Mouse (Mus musculus): ENCODE measurements around the gene Praf2. TPM values are rescaled to one million over a fixed set of nuclear protein-coding genes. Genes with fewer than 3 reads are reported as not detected.
A peak's percentile ranks its signal among the peaks of the same experiment; 100 is the strongest.
"Not testable (repeated sequence)": the region's sequence is repeated elsewhere in the genome, so short reads cannot be mapped to it uniquely, and the experiment has no call there.

Praf2 gene
- polyA plus RNA-seq, 1 experiment from 2014 or later, result 2.1 TPM

DNA sequence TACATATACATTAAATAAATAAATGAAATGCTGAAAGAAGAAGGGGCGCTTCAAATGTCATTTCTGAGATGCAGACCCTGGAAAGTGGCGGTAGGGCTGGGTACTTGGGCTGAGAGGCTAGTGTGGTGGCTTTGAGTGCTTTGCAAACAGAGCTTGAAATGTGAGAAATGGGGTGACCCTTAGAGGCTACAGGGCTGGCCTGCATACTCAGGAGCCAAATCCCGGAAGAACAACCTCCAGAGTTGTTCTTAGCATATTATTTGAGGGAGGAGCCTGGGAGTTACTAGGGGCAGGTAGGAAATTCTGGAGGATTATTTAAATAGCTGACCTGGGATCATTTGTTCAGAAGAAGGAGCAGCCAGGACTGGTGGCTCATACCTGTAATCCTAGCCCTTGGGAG is 37.8 kb upstream of the Praf2 start:
- H3K4me2 ChIP-seq (ENCODE audit: low read depth, low read length), result no peak overlapping the region
- WGBS (ENCODE audit: insufficient replicate concordance), result 59% methylated on average over 3 of the region's 3 CpGs

DNA sequence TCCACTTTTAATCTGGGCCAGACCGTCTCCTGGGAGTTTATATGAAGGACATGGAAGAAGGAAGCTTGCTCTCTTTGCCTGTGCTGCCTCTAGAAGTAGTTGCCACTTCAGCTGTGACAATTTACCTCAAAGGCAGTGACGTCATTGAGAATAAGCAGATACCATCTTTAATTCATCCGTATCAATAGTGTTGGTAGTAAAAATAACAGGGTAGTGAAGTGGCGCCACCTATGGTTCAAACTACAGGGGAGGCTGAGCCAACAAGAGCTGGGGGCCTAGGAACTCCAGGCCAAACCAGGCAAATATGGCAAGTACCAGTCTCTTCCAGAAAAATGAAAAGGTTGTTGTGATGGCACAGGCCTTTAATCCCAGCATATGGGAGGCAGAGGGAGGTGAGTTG is 35.4 kb upstream of the Praf2 start:
- Histone ChIP-seq H3K9ac (replicated peaks) (no peak overlapping the region), H3K9me3 (ENCODE audit: low read length) (no peaks in the 10 kb centered on the region), H3K36me3 (replicated peaks; ENCODE audit: insufficient read depth, low read length) (no peaks in the 10 kb centered on the region), H3K4me3 (ENCODE audit: low read depth, low read length) (no peak overlapping the region), H3K27ac (ENCODE audit: low read depth) (no peak overlapping the region), H3K4me2 (ENCODE audit: low read depth, low read length) (no peak overlapping the region), H3K4me1 (ENCODE audit: insufficient read depth) (0 out of 2 replicates have a peak, but pooled peaks cover 4% of the 10 kb centered on the region), H3K27me3 (ENCODE audit: insufficient read depth, low read length) (no peaks in the 10 kb centered on the region)
- ATAC-seq (no peak), DNase-seq (peak; percentile 43)
- no peak for TF ChIP-seq EP300 (IDR thresholded peaks at IDR 0.05; ENCODE audit: low read depth)
- TF ChIP-seq CTCF (IDR thresholded peaks at IDR 0.05; ENCODE audit: low read depth), result peak; percentile 65
- WGBS (ENCODE audit: insufficient replicate concordance), result 37% methylated on average over 4 of the region's 4 CpGs

More for the DNA sequence above, 37.8 kb upstream of the Praf2 start:
- ATAC-seq (no peak), DNase-seq (no peak)
- no peak overlapping the region for H3K4me3 ChIP-seq (ENCODE audit: low read depth, low read length)
- H3K4me1 ChIP-seq (ENCODE audit: insufficient read depth), result no peaks in the 10 kb centered on the region
- H3K36me3 ChIP-seq (replicated peaks; ENCODE audit: insufficient read depth, low read length), result no peaks in the 10 kb centered on the region
- no peak overlapping the region for H3K9ac ChIP-seq (replicated peaks)
- no peaks in the 10 kb centered on the region for H3K9me3 ChIP-seq (ENCODE audit: low read length)
- H3K27ac ChIP-seq (ENCODE audit: low read depth), result no peak overlapping the region
- no peak for TF ChIP-seq EP300 (IDR thresholded peaks at IDR 0.05; ENCODE audit: low read depth)
- TF ChIP-seq CTCF (IDR thresholded peaks at IDR 0.05; ENCODE audit: low read depth), result no peak
- no peaks in the 10 kb centered on the region for H3K27me3 ChIP-seq (ENCODE audit: insufficient read depth, low read length)

GRCm38 (mm10) chrX:7696520-7696919 is 31.7 kb upstream of the Praf2 start:
- peak overlapping the region; percentile 69; the same call in 1 of the 2 replicates for H3K4me3 ChIP-seq (ENCODE audit: low read depth, low read length)
- peak; percentile 24 for ATAC-seq
- TF ChIP-seq CTCF (IDR thresholded peaks at IDR 0.05; ENCODE audit: low read depth), result no peak
- no peak for TF ChIP-seq EP300 (IDR thresholded peaks at IDR 0.05; ENCODE audit: low read depth)

DNA sequence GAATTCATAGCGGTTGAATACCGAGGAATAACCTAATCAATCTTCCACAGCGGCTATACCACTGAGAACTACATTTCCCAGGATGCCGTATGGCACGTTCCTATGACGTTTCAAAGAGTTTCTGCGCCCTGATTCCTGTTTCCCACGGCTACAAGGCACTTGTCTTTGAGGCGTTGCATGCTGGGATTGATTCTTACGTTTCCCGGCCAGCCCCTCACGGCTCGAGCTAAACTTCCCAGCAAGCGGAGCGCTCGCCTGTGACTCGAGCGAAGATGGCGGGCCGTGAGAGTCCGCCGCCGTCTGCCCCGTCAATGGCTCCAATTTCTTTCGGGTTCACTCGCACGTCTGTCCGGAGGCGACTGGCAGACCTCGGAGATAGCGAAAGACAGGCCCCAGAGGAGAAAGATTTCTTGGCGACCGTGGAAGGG is 31.3 kb upstream of the Praf2 start, which contains the start of gene Gpkow:
Gene Gpkow (plus strand): TSS at position 178 of the 428 bp plus-strand sequence.
- peak; percentile 97 for ATAC-seq
- Histone ChIP-seq H3K27me3 (ENCODE audit: insufficient read depth, low read length) (no peaks in the 10 kb centered on the region), H3K36me3 (replicated peaks; ENCODE audit: insufficient read depth, low read length) (peaks cover 3% of the 10 kb centered on the region; the same call in 1 of the 2 replicates), H3K27ac (ENCODE audit: low read depth) (peak within 1 kb of the TSS; percentile 67), H3K9ac (replicated peaks) (peak within 1 kb of the TSS; percentile 77), H3K4me3 (ENCODE audit: low read depth, low read length) (peak within 1 kb of the TSS; percentile 69), H3K4me1 (ENCODE audit: insufficient read depth) (peaks cover 4% of the 10 kb centered on the region; the same call in 1 of the 2 replicates), H3K9me3 (ENCODE audit: low read length) (no peaks in the 10 kb centered on the region), H3K4me2 (ENCODE audit: low read depth, low read length) (peak within 1 kb of the TSS; percentile 70)
- 10% methylated on average over 33 of the region's 33 CpGs for WGBS (ENCODE audit: insufficient replicate concordance)
- no peak for TF ChIP-seq EP300 (IDR thresholded peaks at IDR 0.05; ENCODE audit: low read depth)
- peak; percentile 82 for DNase-seq

More at GRCm38 (mm10) chrX:7696520-7696919, 31.7 kb upstream of the Praf2 start:
- no peak for DNase-seq
- WGBS (ENCODE audit: insufficient replicate concordance), result 37% methylated on average over 6 of the region's 6 CpGs
- H3K4me2 ChIP-seq (ENCODE audit: low read depth, low read length), result peak overlapping the region; percentile 44; the same call in 1 of the 2 replicates
- H3K4me1 ChIP-seq (ENCODE audit: insufficient read depth), result peaks cover 4% of the 10 kb centered on the region; the same call in 1 of the 2 replicates
- H3K36me3 ChIP-seq (replicated peaks; ENCODE audit: insufficient read depth, low read length), result peaks cover 3% of the 10 kb centered on the region; the same call in 1 of the 2 replicates
- no peak overlapping the region for H3K9ac ChIP-seq (replicated peaks)
- no peaks in the 10 kb centered on the region for H3K27me3 ChIP-seq (ENCODE audit: insufficient read depth, low read length)
- no peaks in the 10 kb centered on the region for H3K9me3 ChIP-seq (ENCODE audit: low read length)
- H3K27ac ChIP-seq (ENCODE audit: low read depth), result no peak overlapping the region

DNA sequence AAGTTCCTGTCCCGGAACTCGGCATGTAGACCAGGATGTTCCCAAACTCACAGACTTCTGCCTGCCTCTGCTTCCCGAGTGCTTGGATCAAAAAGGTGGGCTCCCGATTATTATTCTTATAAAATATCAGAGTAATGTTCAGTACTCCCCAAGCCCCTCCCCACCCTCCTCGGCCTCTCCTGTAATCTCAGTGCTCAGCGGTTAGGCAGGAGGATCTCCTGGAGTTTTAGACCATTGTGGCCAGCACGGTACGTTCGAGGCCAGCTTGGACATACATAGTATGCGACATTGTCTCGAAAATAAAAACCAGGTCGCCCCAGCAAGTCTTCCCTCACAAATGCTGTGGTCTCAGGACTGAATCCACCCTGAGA is 14.5 kb upstream of the Praf2 start:
- not testable (repeated sequence) for DNase-seq; H3K9me3 ChIP-seq (ENCODE audit: low read length); H3K27ac ChIP-seq (ENCODE audit: low read depth); H3K4me1 ChIP-seq (ENCODE audit: insufficient read depth); H3K36me3 ChIP-seq (replicated peaks; ENCODE audit: insufficient read depth, low read length); H3K27me3 ChIP-seq (ENCODE audit: insufficient read depth, low read length)
- H3K4me3 ChIP-seq (ENCODE audit: low read depth, low read length), result peak overlapping the region; percentile 46
- WGBS (ENCODE audit: insufficient replicate concordance), result 25% methylated on average over 4 of the region's 12 CpGs
- H3K4me2 ChIP-seq (ENCODE audit: low read depth, low read length), result peak overlapping the region; percentile 62
- peak; percentile 6 for ATAC-seq
- H3K9ac ChIP-seq (replicated peaks), result peak overlapping the region; percentile 44; the same call in 1 of the 2 replicates

DNA sequence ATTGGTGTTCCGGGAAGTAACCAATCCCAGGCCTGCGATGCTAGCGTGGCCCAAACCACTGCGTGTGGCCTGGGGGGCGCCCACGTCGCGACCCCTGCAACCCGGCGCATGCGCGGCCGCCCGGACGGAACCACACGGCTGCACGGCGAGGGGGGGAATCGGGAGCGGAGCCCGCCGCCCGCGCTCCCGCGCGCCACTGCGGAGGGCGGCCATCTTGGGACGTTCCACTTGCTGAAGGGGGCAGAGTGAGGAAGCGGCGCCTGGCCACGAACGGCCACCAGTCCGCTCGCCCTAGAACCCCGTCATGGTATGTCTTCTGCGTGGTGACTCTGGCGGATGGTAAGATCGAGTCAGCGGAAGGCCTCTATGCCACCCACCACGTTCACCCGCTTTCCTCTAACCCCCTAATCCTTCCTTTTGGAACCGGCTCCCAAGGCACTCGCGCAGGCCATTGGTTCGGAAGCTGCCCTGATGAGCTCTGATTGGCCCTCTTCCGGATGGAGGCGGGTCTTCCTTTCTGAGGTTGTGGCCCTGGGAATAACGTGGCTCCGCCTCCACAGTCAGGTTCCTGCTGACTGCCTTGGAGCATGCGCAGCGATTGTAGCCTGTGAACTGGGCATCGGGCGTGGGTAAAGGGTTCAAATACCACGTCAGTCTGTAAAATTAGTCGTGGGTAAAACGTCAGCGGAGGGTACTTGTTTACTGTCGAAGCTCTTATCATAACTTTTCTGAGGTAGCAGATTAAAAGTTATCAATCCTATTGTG is 13.9 kb upstream of the Praf2 start, which contains the start of gene Wdr45:
Gene Wdr45 (plus strand): TSS at position 199 of the 765 bp plus-strand sequence.
- DNase-seq (peak; percentile 92), ATAC-seq (peak; percentile 96)
- not testable (repeated sequence) for H3K36me3 ChIP-seq (replicated peaks; ENCODE audit: insufficient read depth, low read length); H3K9me3 ChIP-seq (ENCODE audit: low read length); H3K27me3 ChIP-seq (ENCODE audit: insufficient read depth, low read length); H3K27ac ChIP-seq (ENCODE audit: low read depth); H3K4me1 ChIP-seq (ENCODE audit: insufficient read depth)
- peak within 1 kb of the TSS; percentile 46 for H3K4me3 ChIP-seq (ENCODE audit: low read depth, low read length)
- 21% methylated on average over 19 of the region's 60 CpGs for WGBS (ENCODE audit: insufficient replicate concordance)
- H3K9ac ChIP-seq (replicated peaks), result peak within 1 kb of the TSS; percentile 44; the same call in 1 of the 2 replicates
- H3K4me2 ChIP-seq (ENCODE audit: low read depth, low read length), result peak within 1 kb of the TSS; percentile 62

All from liver, postnatal 0 days (tissue).